Mouse (Mus musculus): ENCODE measurements around the gene Pitpnm1. TPM values are rescaled to one million over a fixed set of nuclear protein-coding genes. Genes with fewer than 3 reads are reported as not detected.

Gene Pitpnm1
- total and polyA plus RNA-seq, 3 experiments = 25.3 to 51.2 TPM; not detected in 1

- peak; percentile 62 for TF ChIP-seq ZNF384 (IDR thresholded peaks at IDR 0.05; ENCODE audit: low read depth, low read length)
- TF ChIP-seq ETS1 (IDR thresholded peaks at IDR 0.05; ENCODE audit: low read depth, low read length) = 0 out of 2 replicates have a peak, but pooled peaks have one; percentile 8
- no peak for TF ChIP-seq POLR2AphosphoS2 (IDR thresholded peaks at IDR 0.05; ENCODE audit: low read length)
- Histone ChIP-seq H3K9ac (ENCODE audit: control insufficient read depth, low read depth, low read length, poor library complexity, severe bottlenecking) (no peak overlapping the region), H3K27me3 (ENCODE audit: control insufficient read depth in 1 of 2, insufficient read depth in 2 of 2, low read length in 2 of 2) (no peaks in the 10 kb centered on the region)
Observed at GRCm38 (mm10) chr19:4091383-4091782, 8.4 kb upstream of the Pitpnm1 start.

GRCm38 (mm10) chr19:4092750-4093149 lies 7.0 kb upstream of the Pitpnm1 start:
- Histone ChIP-seq H3K9ac (ENCODE audit: control insufficient read depth, low read depth, low read length, poor library complexity, severe bottlenecking) (no peak overlapping the region), H3K27ac (ENCODE audit: control insufficient read depth, low read depth, low read length) (no peak overlapping the region), H3K79me2 (ENCODE audit: control insufficient read depth, insufficient read depth, low read length, poor library complexity) (peaks cover 2% of the 10 kb centered on the region; the same call in 1 of the 2 replicates), H3K36me3 (ENCODE audit: control insufficient read depth in 1 of 2, insufficient read depth in 2 of 2, low read length in 2 of 2) (peaks cover 0 to 17% of the 10 kb centered on the region in 2 experiments; a peak in 2 of 4 replicates), H3K4me3 (ENCODE audit: control insufficient read depth in 1 of 2, insufficient read depth in 1 of 2, low read depth in 2 of 2, low read length in 2 of 2) (no peak overlapping the region), H3K4me1 (ENCODE audit: control insufficient read depth in 1 of 2, insufficient read depth in 2 of 2, low read length in 2 of 2) (peaks cover 0 to 9% of the 10 kb centered on the region in 2 experiments; a peak in 3 of 4 replicates), H3K9me3 (replicated peaks; ENCODE audit: insufficient read depth, low read length) (no peaks in the 10 kb centered on the region), H3K27me3 (ENCODE audit: control insufficient read depth in 1 of 2, insufficient read depth in 2 of 2, low read length in 2 of 2) (no peaks in the 10 kb centered on the region)
- DNase-seq (ENCODE audit: low read depth, low spot score) = peak; percentile 44
- TF ChIP-seq SMC3 (IDR thresholded peaks at IDR 0.05; ENCODE audit: low read depth, low read length) = no peak
- TF ChIP-seq BHLHE40 (IDR thresholded peaks at IDR 0.05; ENCODE audit: borderline replicate concordance, low read depth, low read length) = no peak
- TF ChIP-seq ELF1 (IDR thresholded peaks at IDR 0.05; ENCODE audit: low read depth, low read length) = no peak
- no peak for TF ChIP-seq RAD21 (IDR thresholded peaks at IDR 0.05; ENCODE audit: low read depth, low read length)
- no peak for TF ChIP-seq MYC (IDR thresholded peaks at IDR 0.05; ENCODE audit: low read depth, low read length)
- TF ChIP-seq TCF12 (IDR thresholded peaks at IDR 0.05; ENCODE audit: low read depth, low read length) = peak; percentile 77
- TF ChIP-seq MXI1 (IDR thresholded peaks at IDR 0.05; ENCODE audit: low read depth, low read length) = no peak
- no peak for TF ChIP-seq JUND (IDR thresholded peaks at IDR 0.05; ENCODE audit: low read depth, low read length)
- no peak for TF ChIP-seq POLR2AphosphoS5 (IDR thresholded peaks at IDR 0.05; ENCODE audit: borderline replicate concordance, low read depth, low read length)
- 0 out of 2 replicates have a peak, but pooled peaks have one; percentile 12 for TF ChIP-seq TBP (IDR thresholded peaks at IDR 0.05; ENCODE audit: low read depth, low read length)
- TF ChIP-seq EP300 (IDR thresholded peaks at IDR 0.05; ENCODE audit: low read depth in 1 of 2, low read length in 2 of 2) = peak; percentile 52 to 82; a peak in 3 of 4 replicates
- no peak for TF ChIP-seq POLR2AphosphoS2 (IDR thresholded peaks at IDR 0.05; ENCODE audit: low read length)
- TF ChIP-seq MAX (IDR thresholded peaks at IDR 0.05; ENCODE audit: low read length) = no peak
- no peak for TF ChIP-seq ZNF384 (IDR thresholded peaks at IDR 0.05; ENCODE audit: low read depth, low read length)
- TF ChIP-seq GATA1 (IDR thresholded peaks at IDR 0.05; ENCODE audit: low read depth, low read length) = 0 out of 2 replicates have a peak, but pooled peaks have one; percentile 17
- TF ChIP-seq MYB (IDR thresholded peaks at IDR 0.05; ENCODE audit: low read depth, low read length) = peak; percentile 83
- TF ChIP-seq TAL1 (IDR thresholded peaks at IDR 0.05; ENCODE audit: low read length) = peak; percentile 49
- no peak for TF ChIP-seq NRF1 (IDR thresholded peaks at IDR 0.05; ENCODE audit: insufficient read depth, low read depth, low read length, poor library complexity, severe bottlenecking)
- no peak for TF ChIP-seq USF1 (IDR thresholded peaks at IDR 0.05; ENCODE audit: low read depth, low read length)
- no peak for TF ChIP-seq CHD1 (IDR thresholded peaks at IDR 0.05; ENCODE audit: low read depth, low read length)
- no peak for TF ChIP-seq GABPA (IDR thresholded peaks at IDR 0.05; ENCODE audit: low read depth, low read length)
- no peak for TF ChIP-seq KAT2A (conservative IDR thresholded peaks at IDR 0.05; ENCODE audit: low read depth, low read length)
- TF ChIP-seq NELFE (IDR thresholded peaks at IDR 0.05; ENCODE audit: low read depth, low read length) = no peak
- TF ChIP-seq ETS1 (IDR thresholded peaks at IDR 0.05; ENCODE audit: low read depth, low read length) = peak; percentile 54
- TF ChIP-seq RCOR1 (IDR thresholded peaks at IDR 0.05; ENCODE audit: low read depth, low read length) = peak; percentile 59; the same call in 1 of the 2 replicates
- peak; percentile 41; the same call in 1 of the 2 replicates for TF ChIP-seq SIN3A (IDR thresholded peaks at IDR 0.05; ENCODE audit: low read length)
- TF ChIP-seq CHD2 (IDR thresholded peaks at IDR 0.05; ENCODE audit: low read length) = no peak
- TF ChIP-seq MEF2A (IDR thresholded peaks at IDR 0.05; ENCODE audit: extremely low read depth, insufficient replicate concordance, low read depth, low read length, poor library complexity, severe bottlenecking) = no peak
- TF ChIP-seq CTCF (IDR thresholded peaks at IDR 0.05 in 2 of 3, conservative IDR thresholded peaks at IDR 0.05 in 1 of 3; ENCODE audit: control insufficient read depth in 1 of 3, insufficient read depth in 1 of 3, low read depth in 2 of 3, low read length in 3 of 3, poor library complexity in 1 of 3, severe bottlenecking in 1 of 3) = no peak
- TF ChIP-seq USF2 (IDR thresholded peaks at IDR 0.05; ENCODE audit: borderline replicate concordance in 1 of 2, insufficient read depth in 1 of 2, low read depth in 1 of 2, low read length in 2 of 2) = no peak
- TF ChIP-seq HCFC1 (IDR thresholded peaks at IDR 0.05; ENCODE audit: low read depth, low read length) = no peak

More at GRCm38 (mm10) chr19:4091383-4091782, 8.4 kb upstream of the Pitpnm1 start:
- H3K36me3 ChIP-seq (ENCODE audit: control insufficient read depth in 1 of 2, insufficient read depth in 2 of 2, low read length in 2 of 2) = peaks cover 0 to 15% of the 10 kb centered on the region in 2 experiments; a peak in 2 of 4 replicates
- H3K27ac ChIP-seq (ENCODE audit: control insufficient read depth, low read depth, low read length) = no peak overlapping the region
- DNase-seq (ENCODE audit: low read depth, low spot score) = peak; percentile 32
- H3K4me3 ChIP-seq (ENCODE audit: control insufficient read depth in 1 of 2, insufficient read depth in 1 of 2, low read depth in 2 of 2, low read length in 2 of 2) = no peak overlapping the region
- H3K4me1 ChIP-seq (ENCODE audit: control insufficient read depth in 1 of 2, insufficient read depth in 2 of 2, low read length in 2 of 2) = peaks cover 0 to 6% of the 10 kb centered on the region in 2 experiments; a peak in 2 of 4 replicates
- H3K79me2 ChIP-seq (ENCODE audit: control insufficient read depth, insufficient read depth, low read length, poor library complexity) = no peaks in the 10 kb centered on the region
- no peaks in the 10 kb centered on the region for H3K9me3 ChIP-seq (replicated peaks; ENCODE audit: insufficient read depth, low read length)
